Mouse (Mus musculus): ENCODE measurements around the gene Relt.
A peak's percentile ranks its signal among the peaks of the same experiment; 100 is the strongest.
"Not testable (repeated sequence)": the region's sequence is repeated elsewhere in the genome, so short reads cannot be mapped to it uniquely, and the experiment has no call there.

Gene Relt

DNA sequence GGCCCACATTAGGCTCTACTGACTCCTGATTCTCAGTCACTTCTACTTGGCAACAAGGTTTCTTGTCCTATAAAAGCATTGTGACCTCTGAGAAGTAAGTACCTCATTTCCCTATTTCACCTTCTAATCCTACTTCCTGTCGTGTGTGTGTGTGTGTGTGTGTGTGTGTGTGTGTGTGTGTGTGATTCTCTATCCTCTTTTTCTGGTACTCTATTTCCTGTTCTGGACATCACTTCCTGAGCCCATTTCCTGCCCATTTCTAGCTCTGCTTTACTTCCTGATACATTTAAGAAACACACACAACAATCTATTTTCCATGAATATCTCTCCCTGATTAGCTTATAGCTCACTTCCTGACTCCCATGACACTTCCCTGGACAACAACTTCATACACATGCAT lies 12.6 kb upstream of the Relt start:
- DNase-seq (ENCODE audit: low spot score), result no peak

- DNase-seq (ENCODE audit: low spot score), result no peak
These were observed 10.0 kb upstream of the Relt start for GRCm38 (mm10) chr7:100873197-100873596.

DNA sequence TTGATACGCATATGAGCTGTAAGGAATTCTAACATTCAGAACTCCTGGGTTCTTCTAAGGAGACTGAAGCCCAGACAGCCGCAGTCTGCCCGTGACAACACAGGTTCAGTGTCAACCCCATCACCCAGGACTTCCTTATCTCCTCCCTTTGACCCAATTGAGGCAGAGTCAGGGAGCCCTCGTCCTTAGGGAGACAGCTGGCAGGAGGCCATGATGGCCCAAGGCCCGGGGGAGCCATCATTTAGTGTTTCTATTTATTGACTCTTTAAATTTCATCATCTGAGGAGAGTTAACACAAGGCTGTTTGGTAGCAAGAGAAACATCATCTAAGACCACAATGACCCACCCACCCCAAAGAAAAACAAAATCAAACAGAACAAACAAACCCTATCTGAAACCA lies 8.6 kb upstream of the Relt start:
- no peak for DNase-seq (ENCODE audit: low spot score)

- no peak for DNase-seq (ENCODE audit: low spot score)
These were observed 8.1 kb upstream of the Relt start for GRCm38 (mm10) chr7:100871355-100871754.

- no peak for DNase-seq (ENCODE audit: low spot score)
These were observed 6.8 kb upstream of the Relt start for GRCm38 (mm10) chr7:100869877-100870629.

DNA sequence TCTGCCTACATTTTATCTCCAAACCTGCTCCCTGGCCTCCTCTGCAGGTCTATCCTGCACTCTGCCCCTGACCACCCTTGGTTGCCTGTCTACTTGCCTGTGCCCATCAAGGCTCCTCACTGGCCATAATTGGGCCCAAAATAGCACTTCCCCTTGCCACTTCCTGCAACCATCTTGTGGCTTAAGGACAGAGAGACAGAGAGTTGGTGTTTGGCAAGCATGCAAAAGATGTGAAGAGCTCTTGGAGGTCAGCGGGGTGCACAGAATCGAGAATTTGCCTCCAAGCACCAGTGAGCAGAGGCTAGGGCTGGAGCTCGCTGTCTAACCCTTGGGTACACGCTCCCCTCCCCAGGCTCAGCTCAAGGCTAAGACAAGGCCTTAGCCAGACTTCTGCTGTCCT lies 5.3 kb upstream of the Relt start:
- no peak for DNase-seq (ENCODE audit: low spot score)

GRCm38 (mm10) chr7:100867561-100867960 lies 4.3 kb upstream of the Relt start:
- DNase-seq (ENCODE audit: low spot score), result no peak

- peak; percentile 60 for DNase-seq (ENCODE audit: low spot score)
These were observed 3.4 kb upstream of the Relt start for GRCm38 (mm10) chr7:100866675-100867074.

DNA sequence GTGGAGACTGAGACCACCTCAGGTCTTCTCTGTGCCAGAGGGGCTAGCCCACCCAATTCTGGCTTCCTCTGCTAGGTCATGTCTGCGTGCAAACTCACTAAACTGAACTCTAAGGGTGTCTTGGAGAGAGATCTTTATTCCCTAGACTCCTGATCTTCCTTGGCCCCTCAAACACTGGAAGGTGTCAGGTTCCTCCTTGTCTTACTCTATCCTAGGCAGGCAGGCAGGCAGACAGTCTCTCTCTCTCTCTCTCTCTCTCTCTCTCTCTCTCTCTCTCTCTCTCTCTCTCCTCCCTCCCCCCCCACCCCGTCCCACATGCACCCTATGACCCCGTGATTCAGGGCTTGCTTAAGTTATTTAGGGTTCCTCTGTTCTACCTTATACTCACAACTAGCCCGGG lies 893 bp downstream of the Relt start:
- peak; percentile 37 for DNase-seq (ENCODE audit: low spot score)

GRCm38 (mm10) chr7:100861209-100861608 lies 2.0 kb downstream of the Relt start:
- no peak for DNase-seq (ENCODE audit: low spot score)

DNA sequence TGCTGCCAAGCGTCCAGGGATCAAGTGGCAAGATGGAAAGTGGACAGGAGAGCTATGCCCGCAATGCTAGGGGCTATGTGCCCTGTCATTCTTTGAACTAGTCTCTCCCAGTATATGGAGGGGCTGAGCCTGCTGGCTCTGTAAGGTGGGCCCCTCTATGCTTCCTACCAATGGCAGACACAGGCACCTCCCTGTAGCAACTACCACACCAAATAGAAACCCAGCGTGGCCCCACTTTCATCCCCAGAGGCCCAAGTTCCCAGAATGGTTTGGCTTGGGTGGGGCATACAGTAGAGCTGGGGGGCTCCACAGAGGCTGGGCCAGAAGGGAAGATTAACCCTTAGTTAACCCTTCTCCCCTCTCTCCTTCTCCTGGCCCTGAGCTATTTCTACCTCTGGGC lies 2.8 kb downstream of the Relt start:
- no peak for DNase-seq (ENCODE audit: low spot score)

- DNase-seq (ENCODE audit: low spot score), result no peak
These were observed 7.3 kb downstream of the Relt start for GRCm38 (mm10) chr7:100855795-100856573.

GRCm38 (mm10) chr7:100855300-100855699 lies 7.9 kb downstream of the Relt start:
- no peak for DNase-seq (ENCODE audit: low spot score)

GRCm38 (mm10) chr7:100854861-100855260 lies 8.4 kb downstream of the Relt start:
- DNase-seq (ENCODE audit: low spot score), result no peak

DNA sequence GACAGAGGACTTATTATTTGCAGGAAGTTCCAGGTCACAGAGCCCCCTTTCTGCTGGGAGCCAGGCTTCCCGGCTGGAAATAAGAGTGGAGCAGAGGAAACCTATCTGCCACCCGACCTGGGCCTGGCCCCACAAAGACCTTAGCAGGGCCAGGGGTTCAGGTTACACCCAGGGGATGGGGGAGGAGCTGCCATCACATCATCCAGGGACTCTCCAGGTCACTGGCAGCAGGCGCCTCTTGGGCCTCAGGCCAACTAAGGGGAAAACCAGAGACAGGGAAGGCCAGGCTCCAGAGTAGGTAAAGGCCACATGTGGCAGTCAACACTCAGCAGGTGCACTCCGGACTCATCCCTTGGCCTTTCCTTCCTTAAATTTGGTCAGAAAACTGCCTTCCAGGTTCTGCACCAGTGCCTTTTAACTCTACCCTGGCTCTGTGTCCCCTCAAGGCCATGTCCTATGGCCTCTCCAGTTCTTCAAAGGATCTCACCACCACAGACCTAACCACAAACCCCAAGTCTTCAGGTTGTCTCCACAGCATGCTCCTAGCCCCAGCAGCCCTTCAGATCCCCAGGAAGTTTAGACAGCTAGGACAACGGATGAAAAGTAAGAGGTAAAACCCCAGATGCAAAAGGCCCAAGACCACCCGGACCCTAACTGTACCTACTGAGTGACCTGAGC lies 9.0 kb downstream of the Relt start:
- DNase-seq (ENCODE audit: low spot score), result peak; percentile 65

- no peak for DNase-seq (ENCODE audit: low spot score)
These were observed 9.8 kb downstream of the Relt start for GRCm38 (mm10) chr7:100853396-100853795.

- no peak for DNase-seq (ENCODE audit: low spot score)
These were observed 11.5 kb downstream of the Relt start for GRCm38 (mm10) chr7:100851481-100852356.

DNA sequence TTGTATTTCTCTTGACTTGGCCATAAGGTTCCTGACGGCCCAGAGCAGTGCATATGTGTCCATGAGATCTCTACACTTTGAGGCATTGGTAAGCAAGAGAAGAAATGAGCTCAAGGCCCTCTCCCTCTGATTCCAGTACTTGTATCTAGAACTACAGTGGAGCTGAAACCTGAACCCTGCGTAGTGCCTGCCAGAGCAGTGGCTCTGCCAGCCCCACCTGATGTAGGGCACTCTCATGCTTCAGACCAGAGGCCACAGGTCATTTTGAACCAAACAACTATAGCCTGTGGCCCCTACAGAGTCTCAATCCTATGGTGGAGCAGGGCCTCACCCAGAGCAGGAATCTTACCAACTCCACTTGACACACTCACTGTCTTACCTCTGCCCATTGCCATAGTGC lies 13.7 kb downstream of the Relt start:
- no peak for DNase-seq (ENCODE audit: low spot score)

- peak; percentile 82 for DNase-seq (ENCODE audit: low spot score)
These were observed 14.5 kb downstream of the Relt start for GRCm38 (mm10) chr7:100848744-100849143.

DNA sequence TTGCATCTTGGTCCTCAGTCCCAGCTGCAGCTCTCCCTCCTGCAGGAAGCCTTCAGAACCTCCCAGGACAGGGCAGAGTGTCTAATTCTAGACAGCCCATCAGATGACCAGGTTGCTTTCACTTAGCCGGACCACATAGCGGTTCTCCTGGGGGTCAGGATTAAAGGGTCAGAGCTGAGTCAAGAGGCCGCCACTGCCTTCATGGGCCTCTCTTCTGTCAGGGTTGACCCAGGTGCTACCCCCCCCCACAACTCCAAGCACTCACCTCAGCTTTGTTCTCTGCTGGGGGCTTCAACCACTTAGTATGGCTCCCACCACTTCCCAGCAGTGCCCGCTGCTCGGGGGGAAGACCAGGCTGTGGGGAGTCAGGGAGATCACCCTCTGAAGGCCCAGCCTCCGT lies 16.1 kb downstream of the Relt start:
- DNase-seq (ENCODE audit: low spot score), result no peak

DNA sequence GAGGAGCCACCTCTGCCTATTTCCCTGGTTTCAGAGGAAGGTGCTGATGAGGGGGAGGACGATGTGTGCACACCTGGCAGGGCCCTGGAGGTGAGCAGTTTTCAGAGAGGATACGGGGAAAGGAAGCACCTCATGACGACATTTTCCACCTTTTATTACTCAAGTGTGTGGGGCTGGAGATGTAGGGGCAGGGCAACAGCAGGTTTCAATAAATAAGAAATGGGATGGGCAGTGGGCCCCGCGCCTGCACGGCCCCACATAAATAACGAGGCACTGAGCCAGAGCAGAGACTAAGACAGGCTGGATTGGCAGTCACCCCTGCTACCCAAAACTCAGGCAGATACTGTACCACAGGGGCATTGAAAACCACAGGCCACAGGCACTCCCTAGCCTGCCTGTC lies 17.2 kb downstream of the Relt start:
- not testable (repeated sequence) for DNase-seq (ENCODE audit: low spot score)

DNA sequence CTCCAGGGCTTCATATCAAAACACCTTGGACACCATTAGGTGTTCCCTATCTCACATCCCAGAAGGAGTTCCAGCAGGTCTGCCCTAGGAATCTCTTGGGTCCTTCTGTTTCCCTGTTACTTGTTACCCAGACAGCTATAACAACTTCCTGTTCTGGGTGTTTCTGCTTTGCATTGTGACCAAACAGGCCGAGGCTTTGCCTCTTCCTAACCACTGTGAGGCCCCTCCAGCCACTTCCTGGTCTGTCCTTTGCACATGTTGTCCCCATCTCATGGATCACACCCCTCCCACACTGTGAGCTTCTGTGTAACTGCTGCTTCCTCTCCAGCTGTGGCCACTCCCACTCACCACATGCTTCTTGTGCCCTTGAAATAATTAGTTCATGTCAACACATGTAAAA lies 17.8 kb downstream of the Relt start:
- DNase-seq (ENCODE audit: low spot score), result peak; percentile 37

All from embryo, embryonic 10 days (tissue).